Mouse (Mus musculus) right cerebral cortex, adult 18-20 months (tissue): Measurements from ENCODE around the gene Phox2a.

Source experiments
- DNase-seq: peaks from one replicate; pipeline ENCODE4 v3.0.0; 2022; ENCODE audit warnings: mixed read lengths

Phox2a gene

GRCm38 (mm10) chr7:101837606-101838471, 19.7 kb downstream of the Phox2a start, which contains the start of gene Inppl1:
Gene Inppl1 (minus strand): TSS chr7:101838229.
- peak; percentile 87 for DNase-seq

- no peak for DNase-seq
Measured at GRCm38 (mm10) chr7:101844186-101844585, 26.1 kb downstream of the Phox2a start.

- DNase-seq = no peak
Measured at GRCm38 (mm10) chr7:101847934-101848333, 29.8 kb downstream of the Phox2a start.

GRCm38 (mm10) chr7:101851689-101852088, 33.6 kb downstream of the Phox2a start:
- no peak for DNase-seq

DNA sequence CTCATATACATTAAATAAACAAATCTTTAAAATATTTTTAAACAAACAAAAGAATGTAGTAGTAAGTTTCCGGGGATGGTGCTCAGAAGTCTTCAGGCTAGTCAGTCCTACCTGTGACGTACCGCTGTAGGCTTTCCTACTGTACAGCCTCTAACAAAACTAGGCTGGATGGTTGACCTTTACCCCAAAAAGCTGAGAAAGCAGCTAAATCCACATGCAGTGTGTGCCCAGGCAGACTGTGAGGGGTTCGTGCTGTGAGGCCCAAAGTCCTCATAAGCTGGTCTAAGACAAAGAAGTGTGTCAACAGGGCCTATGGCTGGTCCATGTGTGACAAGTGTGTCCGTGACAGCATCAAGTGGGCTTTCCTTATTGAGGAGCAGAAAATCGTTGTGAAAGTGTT, 34.7 kb downstream of the Phox2a start:
- no peak for DNase-seq

GRCm38 (mm10) chr7:101853816-101854215, 35.7 kb downstream of the Phox2a start:
- no peak for DNase-seq

DNA sequence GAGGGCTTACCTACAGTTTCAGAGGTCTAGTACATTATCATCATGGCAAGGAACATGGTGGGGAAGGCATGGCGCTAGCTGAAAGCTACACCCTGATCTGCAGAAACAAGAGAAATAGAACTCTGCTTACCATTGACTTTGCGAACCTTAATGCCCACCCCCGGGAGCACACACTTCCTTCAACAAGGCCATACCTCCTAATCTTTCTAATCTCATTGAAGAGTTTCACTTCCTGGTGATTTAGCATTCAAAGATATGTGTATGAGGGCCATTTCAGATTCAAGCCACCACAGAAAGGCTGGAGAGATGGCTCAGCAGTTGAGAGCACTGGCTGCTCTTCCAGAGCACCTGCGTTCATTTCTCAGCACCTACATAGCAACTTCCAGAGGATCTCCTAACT, 39.0 kb downstream of the Phox2a start, which contains the start of gene Folr2:
TSS of gene Folr2 (minus strand) at position 101 of the 400 bp plus-strand sequence.
- DNase-seq = no peak

DNA sequence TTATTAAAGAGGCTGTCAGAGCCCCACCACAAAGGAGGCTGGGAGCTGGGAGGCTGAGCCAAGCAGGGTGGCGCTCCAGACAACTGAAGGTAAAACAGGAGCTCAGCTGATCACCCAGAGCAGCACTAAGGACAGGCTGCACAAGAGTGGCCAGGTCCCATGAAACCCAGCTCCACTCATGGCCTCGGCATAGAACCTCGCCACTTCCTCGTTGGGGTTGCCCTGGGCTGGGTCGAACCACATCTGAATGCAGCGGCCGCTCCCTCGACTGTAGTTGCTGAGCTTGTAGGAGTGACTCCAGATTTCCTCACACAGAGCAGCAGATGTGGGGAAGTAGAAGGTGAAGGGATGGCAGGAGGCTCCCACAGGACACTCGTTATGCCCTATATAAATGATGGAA, 40.2 kb downstream of the Phox2a start:
- no peak for DNase-seq

DNA sequence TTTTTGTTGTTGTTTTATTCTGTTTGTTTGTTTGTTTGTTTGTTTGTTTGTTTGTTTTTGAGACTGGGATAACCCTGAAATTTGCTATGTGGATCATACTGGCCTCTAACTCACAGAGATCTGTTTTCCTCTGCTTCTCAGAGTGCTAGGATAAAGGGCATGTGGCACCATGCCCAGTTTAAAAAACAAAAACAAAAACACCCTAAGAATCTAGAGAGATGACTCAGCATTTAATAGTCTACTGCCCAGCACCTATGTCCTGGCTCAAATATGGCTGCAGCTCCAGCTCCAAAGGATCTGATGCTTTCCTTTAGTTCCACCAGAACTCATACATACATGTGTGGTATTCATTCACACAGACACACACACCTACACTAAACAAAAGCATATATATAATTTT, 42.9 kb downstream of the Phox2a start:
- no peak for DNase-seq

DNA sequence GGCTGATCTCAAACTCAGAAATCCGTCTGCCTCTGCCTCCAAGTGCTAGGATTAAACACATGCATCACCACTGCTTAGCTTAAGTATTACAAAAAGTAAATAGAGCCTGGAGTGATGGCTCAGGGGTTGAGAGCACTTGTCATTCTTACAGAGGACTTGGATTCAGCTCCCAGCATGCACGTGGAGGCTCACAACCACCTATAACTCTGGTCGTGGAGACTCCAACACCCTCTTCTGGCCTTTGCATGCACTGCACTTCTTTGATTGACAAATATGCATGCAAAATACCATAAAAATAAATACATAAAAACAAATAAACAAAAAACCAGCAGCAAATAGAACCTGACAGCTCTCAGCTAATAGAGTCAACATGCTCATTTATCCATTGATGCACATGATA, 44.2 kb downstream of the Phox2a start:
- no peak for DNase-seq

GRCm38 (mm10) chr7:101863415-101863814, 45.3 kb downstream of the Phox2a start, which contains the start of gene Anapc15:
Gene Anapc15 (plus strand): TSS chr7:101863715.
- DNase-seq = no peak

DNA sequence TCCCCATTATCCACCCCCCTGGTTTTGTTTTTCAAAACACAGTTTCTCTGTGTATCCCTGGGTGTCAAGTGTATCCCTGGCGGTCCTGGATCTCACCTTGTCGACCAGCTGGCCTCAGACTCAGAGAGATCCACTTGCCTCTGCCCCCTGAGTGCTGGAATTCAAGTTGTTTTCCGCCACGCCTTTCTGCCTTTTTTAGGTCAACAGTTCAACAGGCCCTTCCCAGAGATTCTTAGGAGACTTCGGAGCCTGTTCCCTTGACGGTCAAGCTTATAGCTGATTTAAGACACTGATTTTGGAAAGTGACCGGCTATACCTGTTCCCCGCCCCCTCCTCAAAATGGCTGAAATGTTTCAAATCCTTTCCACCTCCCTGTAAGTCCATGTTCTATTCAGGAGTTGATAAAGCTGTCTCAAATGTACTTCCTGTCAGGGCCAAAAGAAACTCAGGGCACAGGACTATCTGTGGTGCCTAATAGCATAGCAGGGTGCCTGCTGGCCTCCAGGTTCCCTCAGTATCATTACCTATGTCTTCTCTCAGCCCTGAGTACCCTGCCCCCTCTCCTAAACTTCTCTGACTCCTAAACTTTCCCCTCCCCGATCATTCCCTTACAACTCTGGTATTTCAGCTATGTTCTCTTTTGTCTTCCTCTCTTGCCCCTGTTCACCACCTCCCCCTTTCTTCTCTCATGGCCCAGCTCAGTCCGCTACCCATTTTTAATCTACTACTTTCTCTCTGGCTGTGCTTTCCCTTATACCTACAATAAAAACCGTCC, 48.6 kb downstream of the Phox2a start:
- no peak for DNase-seq

- no peak for DNase-seq
Measured at GRCm38 (mm10) chr7:101867482-101867881, 49.4 kb downstream of the Phox2a start.

GRCm38 (mm10) chr7:101868241-101869162, 50.4 kb downstream of the Phox2a start:
- no peak for DNase-seq

- DNase-seq = no peak
Measured at GRCm38 (mm10) chr7:101869163-101869500, 51.0 kb downstream of the Phox2a start.

DNA sequence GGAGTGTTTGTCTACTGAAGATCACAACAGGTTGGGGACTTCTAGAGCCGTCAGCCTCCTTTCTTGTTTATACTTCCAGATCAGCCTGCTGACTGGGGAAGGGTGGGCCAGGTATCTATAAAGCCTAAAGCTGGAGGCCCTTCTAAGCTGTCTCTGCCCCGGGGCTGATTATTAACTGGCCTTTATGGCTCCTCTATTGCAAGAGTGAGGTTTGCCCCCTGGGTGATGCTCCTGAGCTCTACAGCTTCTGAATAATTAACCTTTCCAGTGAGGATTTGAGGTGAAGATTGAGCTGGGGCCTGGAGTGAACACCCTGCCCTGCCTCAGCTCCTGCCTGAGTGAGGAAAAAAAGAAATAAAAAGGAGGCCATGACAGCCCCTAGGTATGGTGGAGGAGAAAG, 52.5 kb downstream of the Phox2a start, which contains the start of gene Folr1:
TSS of gene Folr1 (minus strand) at position 160 of the 400 bp plus-strand sequence.
- DNase-seq = no peak

DNA sequence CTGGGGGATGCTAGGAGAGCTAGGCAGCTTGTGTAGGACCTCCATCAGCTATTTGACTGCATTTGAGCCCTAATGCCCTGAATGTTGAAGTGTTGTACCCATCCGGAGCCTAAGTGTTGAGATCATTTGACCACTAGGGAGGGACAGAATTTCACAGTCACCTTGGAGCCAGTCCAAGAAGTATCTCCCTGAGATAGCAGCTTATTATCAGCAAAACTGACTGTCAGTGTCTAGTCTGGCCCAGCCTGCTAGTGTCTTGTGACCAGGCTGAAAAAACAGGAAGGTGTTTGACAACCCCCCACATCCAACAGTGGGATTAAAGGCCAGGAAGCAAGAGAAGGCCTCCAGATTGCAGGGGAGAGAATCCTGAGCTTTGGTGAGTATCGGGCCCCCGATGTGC, 53.2 kb downstream of the Phox2a start:
- DNase-seq = no peak
